Mouse (Mus musculus) olfactory bulb, adult 2 months (tissue): ENCODE measurements around the gene Itga5.

Experiments
- CTCF ChIP-seq: fragments of 200-500 bp; IDR thresholded peaks from 2 replicates; pipeline ENCODE4 v1.5.1; 2012; ENCODE audit warnings: low read depth, mild to moderate bottlenecking, low read length, moderate library complexity; ENCODE audit not compliant: insufficient read depth
- POLR2A ChIP-seq: fragments of 200-500 bp; IDR thresholded peaks from 2 replicates; pipeline ENCODE4 v1.6.1; 2012; ENCODE audit warnings: mild to moderate bottlenecking, low read depth, low read length, moderate library complexity; ENCODE audit not compliant: insufficient read depth

DNA sequence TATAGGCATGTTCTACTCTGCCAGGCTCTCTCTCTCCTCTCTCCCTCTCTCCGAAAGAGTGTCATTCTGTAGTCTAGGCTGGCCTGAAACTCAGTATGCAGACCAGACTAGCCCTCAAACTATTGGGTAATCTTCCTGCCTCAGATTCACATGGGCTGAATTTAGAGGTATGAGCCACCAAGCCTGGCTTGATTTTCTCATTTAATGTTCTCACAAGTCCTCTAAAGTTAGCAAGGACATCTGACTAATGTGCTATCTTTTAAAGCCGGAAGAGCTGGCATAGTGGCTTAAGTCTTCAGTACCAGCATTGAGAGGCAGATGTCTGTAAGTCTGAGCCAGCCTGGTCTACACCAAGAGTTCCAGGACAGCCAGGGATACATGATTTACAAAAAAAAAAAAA is 15.5 kb upstream of the Itga5 start:
- no peak for TF ChIP-seq CTCF
- TF ChIP-seq POLR2A: no peak
